Mouse (Mus musculus): ENCODE measurements around the gene Bloc1s3. TPM values are rescaled to one million over a fixed set of nuclear protein-coding genes. Genes with fewer than 3 reads are reported as not detected.

Gene Bloc1s3
- polyA plus RNA-seq, 1 experiment from 2014 or later: 3.0 TPM

GRCm38 (mm10) chr7:19491731-19492130 lies 16.4 kb downstream of the Bloc1s3 start:
- TF ChIP-seq CTCF (IDR thresholded peaks at IDR 0.05; ENCODE audit: low read depth): peak; percentile 53; the same call in 1 of the 2 replicates
- no peaks in the 10 kb centered on the region; the same call in none of the 2 replicates for H3K4me1 ChIP-seq (replicated peaks; ENCODE audit: insufficient read depth, low read length)
- H3K27ac ChIP-seq: 0 out of 2 replicates have a peak overlapping the region, but pooled peaks have one; percentile 32
- peak overlapping the region; percentile 19; the same call in 1 of the 2 replicates for H3K4me3 ChIP-seq (replicated peaks; ENCODE audit: low read depth, low read length)
- H3K36me3 ChIP-seq (ENCODE audit: insufficient read depth, low read length): no peaks in the 10 kb centered on the region
- H3K27me3 ChIP-seq (ENCODE audit: insufficient read depth, low read length): peaks cover 17% of the 10 kb centered on the region
- ATAC-seq (replicated peaks; ENCODE audit: low FRiP score, low read depth): no peak
- peak overlapping the region; percentile 45 for H3K4me2 ChIP-seq (ENCODE audit: low read length)
- DNase-seq (ENCODE audit: low spot score): peak; percentile 70
- no peak overlapping the region; the same call in 1 of the 2 replicates for H3K9ac ChIP-seq (ENCODE audit: low read depth, low read length)
- no peaks in the 10 kb centered on the region for H3K9me3 ChIP-seq (replicated peaks; ENCODE audit: low read length)
- WGBS: 2% methylated on average over 25 of the region's 26 CpGs

GRCm38 (mm10) chr7:19489525-19489924 lies 18.6 kb downstream of the Bloc1s3 start:
- Histone ChIP-seq H3K4me1 (replicated peaks; ENCODE audit: insufficient read depth, low read length) (no peaks in the 10 kb centered on the region; the same call in 1 of the 2 replicates), H3K36me3 (ENCODE audit: insufficient read depth, low read length) (no peaks in the 10 kb centered on the region), H3K4me3 (replicated peaks; ENCODE audit: low read depth, low read length) (0 out of 2 replicates have a peak overlapping the region, but pooled peaks have one; percentile 14), H3K4me2 (ENCODE audit: low read length) (peak overlapping the region; percentile 35; the same call in 1 of the 2 replicates), H3K9me3 (replicated peaks; ENCODE audit: low read length) (no peaks in the 10 kb centered on the region), H3K9ac (ENCODE audit: low read depth, low read length) (no peak overlapping the region), H3K27me3 (ENCODE audit: insufficient read depth, low read length) (peaks cover 17% of the 10 kb centered on the region), H3K27ac (no peak overlapping the region)
- no peak for DNase-seq (ENCODE audit: low spot score)
- WGBS: 17% methylated on average over 31 of the region's 31 CpGs
- no peak for TF ChIP-seq CTCF (IDR thresholded peaks at IDR 0.05; ENCODE audit: low read depth)
- ATAC-seq (replicated peaks; ENCODE audit: low FRiP score, low read depth): no peak

GRCm38 (mm10) chr7:19486549-19486948 lies 21.6 kb downstream of the Bloc1s3 start:
- Histone ChIP-seq H3K9ac (ENCODE audit: low read depth, low read length) (no peak overlapping the region), H3K4me2 (ENCODE audit: low read length) (no peak overlapping the region), H3K27me3 (ENCODE audit: insufficient read depth, low read length) (peaks cover 17% of the 10 kb centered on the region), H3K27ac (no peak overlapping the region), H3K9me3 (replicated peaks; ENCODE audit: low read length) (no peaks in the 10 kb centered on the region), H3K4me1 (replicated peaks; ENCODE audit: insufficient read depth, low read length) (no peaks in the 10 kb centered on the region; the same call in 1 of the 2 replicates), H3K36me3 (ENCODE audit: insufficient read depth, low read length) (no peaks in the 10 kb centered on the region), H3K4me3 (replicated peaks; ENCODE audit: low read depth, low read length) (no peak overlapping the region)
- no peak for TF ChIP-seq CTCF (IDR thresholded peaks at IDR 0.05; ENCODE audit: low read depth)
- DNase-seq (ENCODE audit: low spot score): no peak
- WGBS: 94% methylated on average over 7 of the region's 7 CpGs
- ATAC-seq (replicated peaks; ENCODE audit: low FRiP score, low read depth): no peak

GRCm38 (mm10) chr7:19485488-19485887 lies 22.7 kb downstream of the Bloc1s3 start:
- H3K4me1 ChIP-seq (replicated peaks; ENCODE audit: insufficient read depth, low read length): no peaks in the 10 kb centered on the region; the same call in 1 of the 2 replicates
- ATAC-seq (replicated peaks; ENCODE audit: low FRiP score, low read depth): no peak
- 100% methylated on average over 1 of the region's 1 CpGs for WGBS
- no peak overlapping the region for H3K9ac ChIP-seq (ENCODE audit: low read depth, low read length)
- TF ChIP-seq CTCF (IDR thresholded peaks at IDR 0.05; ENCODE audit: low read depth): no peak
- H3K4me2 ChIP-seq (ENCODE audit: low read length): no peak overlapping the region
- peaks cover 15% of the 10 kb centered on the region for H3K27me3 ChIP-seq (ENCODE audit: insufficient read depth, low read length)
- no peak overlapping the region for H3K27ac ChIP-seq
- no peak for DNase-seq (ENCODE audit: low spot score)
- H3K36me3 ChIP-seq (ENCODE audit: insufficient read depth, low read length): no peaks in the 10 kb centered on the region
- H3K9me3 ChIP-seq (replicated peaks; ENCODE audit: low read length): no peaks in the 10 kb centered on the region
- no peak overlapping the region for H3K4me3 ChIP-seq (replicated peaks; ENCODE audit: low read depth, low read length)

- no peaks in the 10 kb centered on the region for H3K4me1 ChIP-seq (replicated peaks; ENCODE audit: insufficient read depth, low read length)
- no peak overlapping the region for H3K4me2 ChIP-seq (ENCODE audit: low read length)
- DNase-seq (ENCODE audit: low spot score) (no peak), ATAC-seq (replicated peaks; ENCODE audit: low FRiP score, low read depth) (no peak)
- 83% methylated on average over 8 of the region's 8 CpGs for WGBS
- H3K27ac ChIP-seq: no peak overlapping the region
- H3K9me3 ChIP-seq (replicated peaks; ENCODE audit: low read length): no peaks in the 10 kb centered on the region
- no peak overlapping the region for H3K4me3 ChIP-seq (replicated peaks; ENCODE audit: low read depth, low read length)
- H3K27me3 ChIP-seq (ENCODE audit: insufficient read depth, low read length): no peaks in the 10 kb centered on the region
- TF ChIP-seq CTCF (IDR thresholded peaks at IDR 0.05; ENCODE audit: low read depth): no peak
- H3K36me3 ChIP-seq (ENCODE audit: insufficient read depth, low read length): no peaks in the 10 kb centered on the region
- no peak overlapping the region for H3K9ac ChIP-seq (ENCODE audit: low read depth, low read length)
Observed at GRCm38 (mm10) chr7:19483281-19483680, 24.9 kb downstream of the Bloc1s3 start.

GRCm38 (mm10) chr7:19477624-19478384 lies 30.4 kb downstream of the Bloc1s3 start:
- 29% methylated on average over 14 of the region's 14 CpGs for WGBS
- Histone ChIP-seq H3K4me3 (replicated peaks; ENCODE audit: low read depth, low read length) (no peak overlapping the region), H3K36me3 (ENCODE audit: insufficient read depth, low read length) (no peaks in the 10 kb centered on the region), H3K27me3 (ENCODE audit: insufficient read depth, low read length) (peaks cover 10% of the 10 kb centered on the region; the same call in 1 of the 2 replicates), H3K4me1 (replicated peaks; ENCODE audit: insufficient read depth, low read length) (no peaks in the 10 kb centered on the region; the same call in 1 of the 2 replicates), H3K9ac (ENCODE audit: low read depth, low read length) (no peak overlapping the region), H3K27ac (no peak overlapping the region; the same call in 1 of the 2 replicates), H3K9me3 (replicated peaks; ENCODE audit: low read length) (no peaks in the 10 kb centered on the region), H3K4me2 (ENCODE audit: low read length) (no peak overlapping the region)
- DNase-seq (ENCODE audit: low spot score): no peak
- TF ChIP-seq CTCF (IDR thresholded peaks at IDR 0.05; ENCODE audit: low read depth): no peak; the same call in 1 of the 2 replicates
- no peak for ATAC-seq (replicated peaks; ENCODE audit: low FRiP score, low read depth)
